Mouse (Mus musculus) mesoderm, embryonic 11.5 days (tissue): ENCODE measurements around the gene Shprh.
"Not testable (repeated sequence)": the region's sequence is repeated elsewhere in the genome, so short reads cannot be mapped to it uniquely, and the experiment has no call there.

Experiments used
- DNase-seq: peaks from one replicate; pipeline ENCODE4 v3.0.0-alpha.2; 2012; ENCODE audit warnings: low read depth, low spot score

The Shprh gene

DNA sequence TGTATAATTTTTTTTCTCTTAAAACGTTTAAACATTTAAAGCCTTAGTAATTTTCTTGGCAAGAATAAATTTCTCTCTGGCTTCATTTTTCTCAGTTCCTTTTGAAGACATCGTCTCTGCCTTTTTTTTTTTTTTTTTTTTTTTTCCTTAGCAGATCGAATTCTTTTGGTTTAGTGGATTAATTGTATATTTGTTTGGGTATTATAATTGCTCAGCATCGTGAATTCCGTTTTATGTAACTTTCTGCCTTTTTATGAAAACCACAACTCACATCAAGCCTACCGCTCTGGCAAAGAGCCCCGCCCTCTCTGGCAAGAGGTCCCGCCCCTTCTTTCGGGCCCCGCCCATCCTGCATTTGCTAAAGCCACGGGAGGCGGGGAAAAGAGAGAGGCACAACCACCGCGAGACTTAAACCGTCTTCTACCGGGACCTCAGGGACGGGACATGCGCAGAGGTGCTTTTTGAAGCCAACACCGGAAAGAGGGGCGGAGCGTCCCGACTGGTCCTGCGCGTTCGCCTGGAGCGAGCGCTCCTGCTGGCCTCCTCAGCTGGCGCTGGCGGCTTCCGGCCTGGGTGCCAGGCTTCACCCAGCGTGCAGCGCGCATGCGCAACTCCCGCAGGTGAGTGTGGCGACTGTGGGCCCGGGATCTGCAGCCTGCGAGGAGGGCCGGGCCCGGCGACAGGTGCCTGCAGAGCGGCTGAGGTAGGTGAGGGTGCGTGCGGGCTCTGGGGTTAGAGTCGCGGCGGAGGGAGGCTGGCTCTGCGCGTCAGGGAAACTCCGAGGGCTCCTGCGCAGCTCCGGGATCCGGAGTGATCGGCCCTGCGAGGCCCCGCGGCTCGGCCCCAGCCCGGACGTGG lies at the start of gene Shprh:
Gene Shprh (plus strand): TSS at position 544 of the 858 bp plus-strand sequence.
- peak; percentile 99 for DNase-seq

DNA sequence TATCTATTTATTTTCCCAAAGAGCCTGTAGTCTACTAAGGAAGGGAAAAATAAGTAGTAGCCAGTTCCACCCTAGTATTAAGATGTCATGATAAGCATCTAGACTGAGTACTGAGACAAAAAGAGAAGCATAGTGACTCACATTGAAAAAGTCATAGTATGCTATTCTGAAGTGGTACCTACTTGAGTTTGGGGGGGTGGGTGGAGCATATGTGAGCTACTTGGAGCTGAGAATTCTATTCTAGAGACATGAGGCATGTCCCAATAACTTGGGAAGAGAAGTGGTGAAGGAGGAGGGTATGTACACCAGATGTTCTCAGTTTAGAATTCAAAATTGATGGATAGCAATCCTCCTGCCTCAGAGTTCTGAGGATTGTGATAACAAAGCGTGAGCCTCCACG lies 27.4 kb upstream of the Shprh start:
- DNase-seq: no peak

DNA sequence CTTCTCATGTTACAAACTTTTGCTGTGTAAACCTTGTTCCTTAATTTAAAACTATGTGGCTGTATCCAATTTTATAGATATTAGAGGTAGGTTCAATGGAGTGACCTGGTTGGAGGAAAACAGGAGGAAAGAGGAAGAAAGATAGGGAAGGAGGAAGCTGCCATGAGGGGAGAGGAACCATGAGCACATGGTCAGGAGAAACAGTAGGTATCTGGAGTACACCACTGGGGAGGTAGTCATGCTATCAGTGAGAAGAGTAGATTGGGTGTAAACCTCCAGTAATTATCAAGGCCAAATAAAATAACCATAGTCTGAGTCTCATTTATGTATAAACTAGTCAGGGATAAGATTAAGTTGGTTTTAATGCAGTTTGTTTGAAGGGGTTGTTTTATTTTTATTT lies 3.6 kb upstream of the Shprh start:
- DNase-seq: no peak

DNA sequence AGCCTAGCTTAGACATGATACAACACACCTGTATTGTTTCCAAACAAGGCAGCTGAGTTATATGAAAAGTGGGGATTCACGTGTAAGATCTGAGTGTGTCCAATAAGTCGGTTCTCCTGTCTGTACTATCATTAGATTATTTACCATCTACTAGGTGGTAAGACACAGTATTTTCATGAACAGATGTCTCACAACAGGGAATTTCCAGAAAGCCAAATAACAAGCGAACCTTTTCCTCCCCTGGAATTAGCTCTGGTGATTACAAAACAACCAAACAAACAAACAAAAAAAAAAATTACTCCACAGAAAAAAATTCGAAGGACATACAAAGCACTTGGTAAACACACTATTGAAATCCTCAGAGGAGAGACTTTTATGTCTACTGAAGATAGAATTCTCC lies 781 bp upstream of the Shprh start:
- no peak for DNase-seq

DNA sequence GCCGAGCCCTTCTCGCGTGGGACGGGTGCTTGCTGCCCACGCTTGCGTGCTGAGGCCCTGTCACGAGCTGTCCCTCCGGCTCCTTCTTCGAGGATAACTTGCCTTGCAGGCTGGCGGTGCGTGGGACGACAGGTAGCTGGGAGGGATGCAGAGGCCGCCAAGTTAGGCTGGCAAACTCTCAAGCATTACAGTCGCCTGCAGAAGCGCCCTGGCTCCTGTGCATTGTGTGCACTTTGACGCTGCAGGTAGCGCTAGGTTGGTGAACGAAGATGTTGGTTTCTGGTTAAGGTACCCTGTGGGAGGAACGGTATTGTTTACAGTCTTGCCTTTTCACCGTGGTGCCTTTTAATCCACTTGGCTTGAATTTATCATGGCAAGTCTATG lies 507 bp downstream of the Shprh start:
- no peak for DNase-seq

DNA sequence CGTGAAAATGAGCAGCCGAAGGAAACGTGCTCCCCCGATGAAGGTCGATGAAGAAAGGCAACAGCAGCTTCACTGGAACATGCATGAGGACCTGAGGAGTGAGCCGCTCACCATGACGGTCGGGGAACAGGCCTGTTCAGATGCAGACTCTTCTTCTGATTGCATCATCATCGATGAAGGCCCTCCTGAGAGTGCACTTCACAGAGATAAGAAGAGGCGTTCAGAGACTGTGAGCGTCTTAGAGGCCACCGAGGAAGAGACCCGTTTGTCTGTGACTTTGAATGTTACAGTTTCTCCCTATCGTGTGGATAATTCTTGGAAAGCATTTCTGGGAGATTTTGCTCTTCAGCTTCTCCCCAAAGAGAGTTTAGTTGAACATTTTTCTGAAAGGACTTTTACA lies 2.4 kb downstream of the Shprh start:
- DNase-seq: no peak

DNA sequence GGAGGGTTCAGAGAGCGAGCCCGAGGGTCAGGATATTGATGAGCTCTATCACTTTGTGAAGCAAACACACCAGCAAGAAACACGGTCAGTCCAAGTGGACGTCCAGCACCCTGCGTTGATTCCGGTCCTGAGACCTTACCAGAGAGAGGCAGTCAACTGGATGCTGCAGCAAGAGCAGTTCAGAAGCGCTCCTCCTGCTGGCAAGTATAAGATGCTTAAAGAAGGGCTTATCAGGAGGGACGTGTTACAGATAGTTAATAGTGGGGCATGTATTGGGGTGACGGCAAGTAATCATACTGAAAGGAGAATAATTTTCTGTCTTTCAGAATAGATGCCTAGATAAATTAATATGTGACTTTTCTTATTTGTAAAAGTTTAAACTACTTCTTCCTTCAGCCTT lies 7.8 kb downstream of the Shprh start:
- DNase-seq: no peak

DNA sequence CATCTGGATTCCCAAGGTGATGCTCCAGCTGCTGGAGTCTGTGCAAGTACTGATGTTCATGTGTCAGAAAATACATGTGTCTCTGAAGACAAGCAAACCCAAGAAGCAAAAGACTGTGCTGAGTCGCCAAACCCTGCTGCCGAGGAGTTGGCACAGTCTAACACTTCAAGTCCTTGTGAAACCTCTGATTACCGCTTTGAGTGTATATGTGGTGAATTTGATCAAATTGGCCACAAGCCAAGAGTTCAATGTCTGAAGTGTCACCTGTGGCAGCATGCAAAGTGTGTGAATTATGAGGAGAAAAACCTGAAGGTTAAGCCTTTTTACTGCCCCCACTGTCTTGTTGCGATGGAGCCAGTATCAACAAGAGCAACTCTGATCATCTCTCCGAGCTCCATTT lies 15.3 kb downstream of the Shprh start:
- no peak for DNase-seq

DNA sequence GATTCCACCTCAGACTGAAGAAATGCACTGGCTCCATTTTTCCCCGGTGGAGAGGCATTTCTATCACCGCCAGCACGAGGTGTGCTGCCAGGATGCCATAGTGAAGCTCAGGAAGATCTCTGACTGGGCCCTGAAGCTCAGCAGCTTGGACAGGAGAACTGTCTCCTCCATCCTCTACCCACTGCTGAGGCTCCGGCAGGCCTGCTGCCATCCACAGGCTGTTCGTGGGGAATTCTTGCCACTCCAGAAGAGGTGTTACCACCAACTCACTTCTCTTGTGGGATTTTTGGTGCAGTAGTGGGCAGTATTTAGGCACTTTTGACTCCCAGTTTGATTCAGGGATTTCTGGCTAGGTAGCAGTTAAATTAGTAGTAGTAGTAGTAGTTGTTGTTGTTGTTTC lies 21.0 kb downstream of the Shprh start:
- no peak for DNase-seq

DNA sequence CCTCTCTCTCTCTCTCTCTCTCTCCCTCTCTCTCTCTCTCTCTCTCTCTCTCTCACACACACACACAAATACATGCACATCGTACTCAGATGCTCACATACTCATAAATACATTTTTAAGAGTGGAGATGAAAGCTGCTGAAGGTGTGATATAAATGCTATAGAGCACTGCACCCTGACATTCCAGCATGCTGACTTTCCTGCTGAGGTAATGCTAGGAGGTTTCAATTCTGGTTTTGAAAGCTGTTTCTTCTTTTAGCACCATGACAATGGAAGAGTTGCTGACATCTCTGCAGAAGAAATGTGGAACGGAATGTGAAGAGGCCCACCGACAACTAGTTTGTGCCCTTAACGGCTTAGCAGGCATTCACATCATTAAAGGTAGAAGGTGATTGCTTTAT lies 22.4 kb downstream of the Shprh start:
- no peak for DNase-seq

DNA sequence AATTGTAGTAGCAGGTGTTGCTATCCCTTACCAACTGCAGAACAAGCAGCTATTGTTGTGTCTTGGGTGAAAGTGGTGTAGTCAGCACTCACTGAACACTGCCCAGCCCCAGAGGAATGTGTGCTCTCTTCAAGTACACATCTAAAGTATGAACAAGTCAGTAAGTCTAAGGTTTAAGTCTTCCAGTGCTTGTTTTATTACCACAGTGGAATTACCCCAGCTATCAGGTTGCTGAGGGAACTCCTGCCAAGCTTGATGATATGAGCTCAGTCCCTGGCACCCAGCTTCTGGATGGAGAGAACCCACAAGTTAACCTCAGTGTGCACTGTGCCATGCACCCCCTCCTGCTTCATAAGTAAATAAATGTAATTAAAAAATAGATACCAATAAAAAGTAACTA lies 23.3 kb downstream of the Shprh start:
- no peak for DNase-seq

DNA sequence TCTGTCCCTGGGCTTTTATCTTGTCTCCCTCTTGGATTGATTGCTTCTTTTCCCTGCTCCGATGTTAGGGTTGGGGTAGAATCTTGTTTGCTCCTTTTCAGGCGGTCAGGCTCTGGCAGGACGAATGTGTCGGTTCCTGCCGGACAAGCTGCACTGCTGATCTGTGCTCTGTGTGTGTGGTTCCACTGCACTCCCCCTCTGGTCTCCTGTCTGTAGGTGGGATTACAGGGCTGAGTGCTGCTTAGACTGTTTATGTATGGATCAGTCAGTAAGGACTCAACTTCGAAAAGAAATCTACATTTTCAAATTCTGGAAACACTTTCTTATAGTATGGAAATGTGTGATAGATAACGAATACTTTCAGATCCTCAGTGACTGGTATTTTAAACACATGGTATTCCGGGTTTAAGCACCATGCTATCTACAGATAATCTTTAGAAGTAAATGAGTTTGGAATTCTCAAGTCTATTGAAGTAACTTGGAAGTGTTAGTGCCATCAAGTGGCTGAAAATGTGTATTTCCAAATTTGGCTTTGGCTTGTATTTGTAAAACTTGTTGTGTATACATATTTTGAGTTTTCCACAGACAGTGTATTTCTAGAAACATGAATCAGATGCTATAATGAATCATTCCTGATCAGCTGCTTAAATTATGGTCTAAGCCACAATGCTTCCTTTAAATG lies 26.7 kb downstream of the Shprh start:
- DNase-seq: no peak

DNA sequence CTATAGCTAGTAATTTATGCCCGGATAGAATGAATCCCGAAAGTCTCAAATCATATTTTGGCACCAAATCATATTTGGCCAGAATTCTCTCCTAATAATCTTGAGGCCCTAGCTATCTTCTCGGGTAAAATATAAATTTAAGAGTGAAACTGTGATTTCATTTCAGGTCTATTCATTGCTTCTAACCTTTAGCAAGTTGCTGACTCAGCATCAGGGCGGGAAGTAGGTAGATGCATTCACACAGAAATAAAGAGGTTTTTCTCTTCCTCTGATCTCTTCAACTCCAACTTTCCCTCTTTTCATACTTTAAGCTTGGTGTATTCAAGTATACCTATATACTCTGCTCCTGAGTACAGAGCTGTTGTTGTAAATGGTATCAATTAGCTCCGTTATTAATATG lies 30.9 kb downstream of the Shprh start:
- DNase-seq: no peak

DNA sequence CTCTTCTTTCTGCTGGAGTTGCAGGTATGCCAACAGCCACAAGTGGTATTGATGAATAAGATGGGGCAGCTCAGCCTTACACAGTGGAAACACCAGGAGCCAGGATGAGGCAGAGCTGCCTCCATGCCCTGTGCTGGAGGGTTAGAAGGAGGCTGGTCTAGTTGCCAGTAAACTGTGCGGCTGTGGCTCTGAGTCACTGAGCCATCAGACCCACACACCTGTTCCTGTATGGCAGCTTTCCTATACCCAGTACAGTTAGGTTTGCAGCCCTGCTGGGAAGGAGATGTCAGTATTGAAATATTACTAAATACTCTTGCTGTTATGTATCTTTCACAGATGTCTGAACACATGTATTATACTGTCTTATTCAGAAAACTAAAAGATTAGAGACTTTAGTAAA lies 48.1 kb downstream of the Shprh start:
- no peak for DNase-seq

DNA sequence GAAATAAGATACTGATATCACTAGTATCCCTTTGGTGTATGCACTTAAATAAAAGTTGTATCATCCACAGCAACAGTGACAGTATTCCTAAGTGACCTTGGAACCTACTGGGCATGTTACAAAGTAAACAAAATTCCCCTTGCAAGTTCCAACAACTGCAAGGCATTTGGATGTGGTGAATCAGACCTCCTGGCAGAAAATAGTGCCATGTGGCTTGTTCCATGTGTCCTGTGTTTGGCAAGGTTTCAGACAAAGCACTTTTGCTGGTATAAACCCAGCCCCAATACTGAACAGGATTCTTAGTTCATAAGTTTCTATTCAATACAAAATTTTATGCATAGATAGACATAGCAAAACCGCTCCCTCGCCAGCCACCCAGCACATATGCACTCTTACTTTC lies 49.1 kb downstream of the Shprh start:
- DNase-seq: no peak

DNA sequence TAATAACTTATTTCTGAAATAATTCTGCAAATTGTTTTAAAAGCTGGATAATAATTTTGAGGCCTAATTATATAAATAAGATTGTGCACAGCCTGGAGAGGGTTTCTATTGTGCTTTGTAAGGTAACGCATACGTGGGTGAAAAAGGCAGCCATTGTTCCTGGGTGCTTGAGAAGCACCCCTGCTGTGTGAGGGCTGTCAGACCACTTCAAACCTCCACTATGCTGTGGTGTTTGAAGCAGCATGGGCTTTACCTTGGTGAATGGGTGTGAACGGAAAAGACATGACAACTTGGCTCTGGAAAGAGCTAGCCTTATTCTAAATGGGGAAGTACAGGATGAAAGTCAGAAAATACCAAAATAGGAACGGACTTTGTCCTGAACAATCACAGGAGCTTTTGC lies 50.8 kb downstream of the Shprh start:
- DNase-seq: no peak

DNA sequence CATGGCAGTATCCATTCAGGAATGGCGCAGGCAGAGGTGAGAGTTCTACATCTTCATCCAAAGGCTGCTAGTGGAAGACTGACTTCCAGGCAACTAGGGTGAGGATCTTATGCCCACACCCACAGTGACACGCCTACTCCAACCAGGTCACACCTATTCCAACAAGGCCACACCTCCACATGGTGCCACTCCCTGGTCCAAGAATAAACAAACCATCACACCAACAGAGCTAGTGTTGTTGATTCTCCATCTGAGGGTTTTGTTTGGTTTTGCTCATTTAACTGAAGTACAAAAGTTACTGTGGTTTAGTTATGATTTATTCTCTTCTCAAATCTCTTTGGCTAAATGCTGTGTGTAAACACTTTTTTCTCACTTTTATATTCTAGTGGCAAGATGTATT lies 56.7 kb downstream of the Shprh start:
- DNase-seq: not testable (repeated sequence)

DNA sequence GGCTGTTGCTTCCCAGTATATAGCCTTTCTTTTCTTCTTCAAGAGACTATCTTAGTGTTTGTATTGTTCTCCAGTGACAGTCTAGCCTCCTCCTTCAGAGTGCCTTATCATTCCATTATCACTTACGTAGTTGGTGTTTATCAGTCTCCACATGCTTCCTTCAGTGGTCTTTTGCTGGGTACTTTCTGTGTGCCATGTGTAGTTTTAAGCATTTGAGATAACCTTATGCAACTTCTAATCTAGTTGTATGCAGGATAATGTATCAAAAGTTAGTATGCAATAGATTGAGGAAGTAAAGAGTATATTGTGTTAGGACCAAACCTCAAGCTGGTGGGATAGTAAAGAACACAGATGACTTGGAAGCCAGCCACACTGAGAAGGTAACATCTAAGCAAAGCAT lies 59.4 kb downstream of the Shprh start:
- DNase-seq: no peak

DNA sequence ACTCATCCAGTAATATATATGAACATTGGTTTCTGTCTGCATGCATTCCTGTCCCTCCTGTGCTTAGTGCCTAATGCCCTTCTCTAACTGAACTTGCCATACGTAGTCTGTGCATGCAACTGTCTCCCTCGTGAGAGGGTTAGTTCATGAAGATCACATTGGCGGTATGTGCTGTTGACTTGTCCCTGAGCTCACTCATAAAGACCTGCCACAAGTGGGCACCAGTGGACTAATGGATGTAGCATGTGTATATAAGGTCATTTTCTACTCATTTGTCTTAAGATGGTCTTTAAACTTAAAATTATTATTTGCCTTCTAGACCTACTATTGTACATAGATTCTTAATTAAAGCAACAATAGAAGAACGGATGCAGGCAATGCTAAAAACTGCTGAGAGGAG lies 62.8 kb downstream of the Shprh start:
- DNase-seq: no peak

DNA sequence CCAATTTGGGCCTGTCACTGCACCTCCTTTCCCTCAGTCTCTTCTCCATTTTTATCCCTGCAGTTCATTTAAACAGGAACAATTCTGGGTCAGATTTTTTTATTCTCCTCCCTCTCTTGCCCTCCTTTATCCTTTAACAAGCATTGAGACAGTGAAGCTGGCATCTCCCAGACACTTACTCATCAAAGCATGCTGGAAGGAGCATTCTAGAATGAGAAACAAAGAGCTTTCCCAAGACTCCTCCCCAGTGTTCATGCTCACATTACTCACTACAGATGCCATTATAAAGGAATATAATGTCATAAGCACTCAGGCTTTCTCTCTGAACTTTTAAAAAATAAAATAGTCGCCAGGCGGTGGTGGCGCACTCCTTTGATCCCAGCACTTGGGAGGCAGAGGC lies 77.2 kb downstream of the Shprh start:
- DNase-seq: no peak

DNA sequence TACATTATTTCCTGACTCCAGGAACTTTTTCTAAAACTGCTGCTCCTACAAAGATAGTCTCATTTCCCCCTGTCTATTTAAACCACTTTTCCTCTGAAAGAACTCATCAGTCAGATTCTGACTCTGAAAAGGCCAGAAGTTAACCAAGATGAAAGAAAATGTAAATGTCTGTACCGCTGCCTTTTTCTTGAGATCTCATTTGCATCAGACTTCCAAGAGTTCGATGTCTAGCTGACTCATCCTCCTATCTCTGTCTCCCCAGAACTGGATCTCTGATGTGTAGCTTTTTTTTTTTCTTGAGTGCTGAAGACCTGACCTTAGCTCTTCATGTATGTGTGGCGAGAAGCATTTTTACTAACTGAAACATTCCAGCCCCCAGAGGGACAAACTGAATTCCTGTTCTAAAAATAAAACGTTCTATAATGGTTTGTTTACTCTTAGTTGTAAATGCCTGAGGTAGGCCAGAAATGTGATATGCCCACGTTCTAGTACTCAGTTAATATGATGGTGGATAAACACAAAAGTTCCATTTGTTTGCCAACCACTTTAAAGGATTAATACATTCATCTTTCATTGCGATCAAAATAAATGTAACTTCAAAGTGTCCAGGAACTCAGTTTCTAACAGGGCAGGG lies 80.4 kb downstream of the Shprh start:
- DNase-seq: no peak

DNA sequence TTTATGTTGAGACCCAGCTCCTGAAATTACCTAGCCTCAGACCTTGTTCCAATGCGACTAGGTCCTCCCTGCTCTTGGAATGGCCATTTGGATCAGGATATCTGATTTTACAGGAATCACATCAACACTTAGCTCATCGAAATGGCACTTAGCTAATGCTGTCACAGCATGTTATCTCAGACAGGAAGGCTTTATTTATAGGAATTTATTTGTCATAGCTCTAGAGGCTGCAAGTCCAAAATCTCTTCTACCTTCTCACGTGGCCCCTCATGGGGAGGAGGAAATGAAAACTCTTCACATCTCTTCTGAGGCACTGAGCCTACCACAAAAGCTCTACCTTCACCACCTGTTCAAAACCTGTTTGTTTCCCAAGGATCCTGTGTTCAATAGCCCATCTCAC lies 84.0 kb downstream of the Shprh start:
- DNase-seq: no peak

DNA sequence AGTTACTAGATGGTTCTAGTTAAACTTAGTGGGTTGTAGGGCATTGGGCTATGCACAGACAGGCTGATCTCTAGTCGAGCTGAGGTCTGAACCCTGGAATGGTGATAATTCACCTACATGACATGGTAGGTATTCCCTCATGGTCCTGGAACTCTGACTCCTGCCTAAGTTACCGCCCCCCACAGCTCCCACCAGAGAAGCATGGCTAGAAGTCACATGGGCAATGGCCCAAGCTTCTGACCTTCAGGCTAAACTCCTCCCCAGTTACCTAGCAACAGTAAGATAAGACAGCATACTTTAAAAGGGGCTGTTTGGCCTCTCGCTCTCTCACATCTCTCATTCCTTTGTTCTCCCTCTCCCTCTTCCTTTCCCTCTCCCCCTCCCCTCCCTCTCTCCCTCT lies 93.8 kb downstream of the Shprh start:
- not testable (repeated sequence) for DNase-seq
